Mouse (Mus musculus) left cerebral cortex, adult 11 months (tissue): ENCODE data around the gene Sln.

ENCODE experiments used
- DNase-seq: peaks from one replicate; pipeline ENCODE4 v3.0.0; 2022; ENCODE audit warnings: low spot score

Sln gene

DNA sequence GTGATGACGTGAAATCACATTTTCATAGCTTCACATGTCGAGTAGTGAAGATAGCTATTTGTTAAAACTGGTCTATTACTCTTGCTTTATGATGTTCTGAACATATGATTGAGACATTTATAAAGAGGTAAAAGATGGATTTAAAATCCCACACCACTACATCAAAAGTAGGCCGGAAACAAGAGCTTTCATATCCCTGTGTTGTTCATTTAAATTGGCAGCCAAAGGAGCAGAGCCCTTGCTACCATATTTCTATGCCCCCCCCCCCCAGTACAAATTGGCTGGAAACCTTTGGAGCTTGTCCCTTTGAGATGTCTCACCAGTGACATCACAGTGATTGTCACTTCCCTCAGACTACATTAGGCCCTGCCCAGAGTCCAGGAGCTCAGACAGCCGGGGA lies at the start of gene Sln:
Sln (plus strand) TSS at position 301 of the 400 bp plus-strand sequence.
- DNase-seq = no peak

DNA sequence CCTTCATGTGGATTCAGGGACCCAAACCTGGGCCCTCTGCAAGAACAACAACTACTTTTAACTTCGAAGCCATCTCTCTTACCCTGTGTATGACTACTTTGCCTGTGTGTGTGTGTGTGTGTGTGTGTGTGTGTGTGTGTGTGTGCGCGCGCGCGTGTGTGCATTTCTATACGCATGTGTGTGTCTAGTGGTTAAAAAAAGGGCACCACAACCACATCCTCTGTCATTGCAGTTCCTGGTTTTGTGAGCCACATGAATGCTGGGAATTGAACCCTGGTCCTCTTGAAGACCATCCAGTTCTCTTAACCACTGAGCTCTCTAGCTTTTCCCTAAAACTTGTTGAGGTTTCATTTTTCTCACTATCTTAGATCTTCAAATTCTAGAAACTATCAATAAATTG lies 47.0 kb upstream of the Sln start:
- no peak for DNase-seq

GRCm38 (mm10) chr9:53806496-53807086 lies 43.4 kb upstream of the Sln start:
- no peak for DNase-seq

GRCm38 (mm10) chr9:53813418-53813817 lies 36.5 kb upstream of the Sln start:
- no peak for DNase-seq

- no peak for DNase-seq
Observed at GRCm38 (mm10) chr9:53818760-53819159, 31.2 kb upstream of the Sln start.

- no peak for DNase-seq
Observed at GRCm38 (mm10) chr9:53825318-53825717, 24.6 kb upstream of the Sln start.

- peak; percentile 51 for DNase-seq
Observed at GRCm38 (mm10) chr9:53829081-53829865, 20.7 kb upstream of the Sln start.

DNA sequence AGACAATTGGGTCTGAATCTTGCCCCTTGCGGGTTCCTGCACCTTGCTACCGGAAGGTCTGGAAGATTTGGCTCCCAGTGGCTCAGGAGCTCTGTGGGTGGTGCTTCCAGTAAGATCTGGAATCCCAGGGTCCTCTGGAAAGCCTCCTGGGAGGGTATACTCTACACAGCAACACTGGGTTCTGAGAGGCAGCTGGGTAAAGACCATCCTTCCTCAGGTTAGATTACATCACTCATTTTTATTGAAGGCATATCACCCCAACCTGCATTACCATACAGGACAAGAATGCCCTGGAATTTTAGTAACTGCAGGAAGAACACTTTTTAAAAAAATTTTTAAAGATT lies 20.1 kb upstream of the Sln start:
- no peak for DNase-seq

DNA sequence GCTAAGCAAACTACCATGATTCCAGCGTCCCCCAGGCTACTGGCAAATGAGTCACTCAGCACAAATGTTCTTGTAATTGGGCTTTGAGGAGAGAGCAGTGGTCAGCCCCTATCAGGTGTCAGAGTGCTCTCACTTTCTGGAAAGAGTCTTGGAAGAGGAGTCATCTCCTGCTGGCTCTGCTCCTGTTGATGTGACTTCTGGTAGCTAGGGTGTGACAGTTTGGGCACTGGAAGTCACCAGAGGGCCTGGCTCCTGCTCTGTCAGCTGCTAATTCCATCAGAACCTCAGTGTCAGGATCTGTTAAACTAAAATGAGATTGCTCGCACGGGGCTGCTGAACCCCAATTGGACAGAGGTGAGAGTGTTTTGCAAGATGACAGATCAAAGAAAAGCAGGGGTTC lies 14.9 kb upstream of the Sln start:
- no peak for DNase-seq

- DNase-seq = no peak
Observed at GRCm38 (mm10) chr9:53835976-53836375, 14.0 kb upstream of the Sln start.

- no peak for DNase-seq
Observed at GRCm38 (mm10) chr9:53838816-53839215, 11.1 kb upstream of the Sln start.

DNA sequence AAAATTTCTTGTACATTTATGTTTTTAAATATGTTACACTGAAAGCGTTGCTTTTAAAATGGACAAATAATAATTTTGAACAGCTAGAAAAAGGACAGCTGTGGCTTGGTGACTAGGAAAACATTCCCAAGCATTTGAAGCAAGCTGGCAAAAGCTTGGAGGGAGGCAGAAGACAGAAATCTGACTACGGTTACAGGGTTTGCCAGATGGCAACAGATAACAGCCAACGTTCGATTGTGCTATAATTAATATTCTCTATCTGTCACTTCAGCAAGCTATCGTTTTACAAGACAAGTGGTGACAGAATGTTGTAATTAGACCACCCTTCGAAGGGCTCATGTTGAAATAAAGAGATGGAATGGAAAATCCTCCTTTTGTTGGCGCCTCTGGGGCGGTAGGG lies 1.4 kb upstream of the Sln start:
- DNase-seq = no peak

- no peak for DNase-seq
Observed at GRCm38 (mm10) chr9:53852158-53852557, 2.2 kb downstream of the Sln start.

DNA sequence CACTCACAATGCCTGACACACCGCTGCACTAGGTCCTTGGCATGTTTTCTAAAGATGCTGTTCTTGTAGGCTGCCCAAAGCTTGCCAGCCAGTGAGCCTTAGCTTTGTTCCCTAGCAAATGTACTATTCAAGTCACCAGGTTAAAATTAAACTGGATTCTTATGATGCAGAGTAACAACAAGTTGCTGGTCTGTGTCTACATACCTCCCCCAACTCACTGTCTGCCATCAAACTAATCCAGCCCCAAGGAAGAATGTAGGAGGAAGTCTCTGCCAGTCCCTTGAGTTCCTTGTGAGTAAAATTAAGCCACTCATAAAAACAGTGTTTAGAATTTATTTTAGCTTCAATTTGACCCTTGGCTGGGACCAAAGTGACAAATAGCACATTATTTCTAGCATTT lies 3.7 kb downstream of the Sln start:
- no peak for DNase-seq

- no peak for DNase-seq
Observed at GRCm38 (mm10) chr9:53854525-53854924, 4.6 kb downstream of the Sln start.

GRCm38 (mm10) chr9:53857864-53858263 lies 7.9 kb downstream of the Sln start:
- DNase-seq = no peak

DNA sequence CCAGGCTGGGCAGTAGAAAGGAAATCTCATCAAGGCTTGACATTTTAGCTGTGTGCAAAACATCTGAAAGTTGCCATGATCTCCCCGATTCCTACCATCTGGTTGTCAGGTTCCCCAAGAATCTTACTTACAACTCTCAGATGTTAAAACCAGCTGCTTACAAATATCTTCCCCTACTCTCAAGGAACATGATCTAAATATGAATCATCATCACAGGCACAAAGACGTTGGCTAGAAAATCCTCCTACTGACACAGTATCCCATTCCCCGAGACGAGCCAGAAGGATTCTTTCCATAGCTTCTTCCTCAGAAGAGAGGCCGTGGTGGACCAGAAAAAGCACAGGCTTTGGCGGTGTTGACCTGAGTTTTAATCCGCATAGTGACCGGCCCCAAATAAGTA lies 23.3 kb downstream of the Sln start:
- no peak for DNase-seq

GRCm38 (mm10) chr9:53877423-53877822 lies 27.5 kb downstream of the Sln start:
- DNase-seq = no peak

- DNase-seq = no peak
Observed at GRCm38 (mm10) chr9:53883588-53884280, 33.8 kb downstream of the Sln start.

DNA sequence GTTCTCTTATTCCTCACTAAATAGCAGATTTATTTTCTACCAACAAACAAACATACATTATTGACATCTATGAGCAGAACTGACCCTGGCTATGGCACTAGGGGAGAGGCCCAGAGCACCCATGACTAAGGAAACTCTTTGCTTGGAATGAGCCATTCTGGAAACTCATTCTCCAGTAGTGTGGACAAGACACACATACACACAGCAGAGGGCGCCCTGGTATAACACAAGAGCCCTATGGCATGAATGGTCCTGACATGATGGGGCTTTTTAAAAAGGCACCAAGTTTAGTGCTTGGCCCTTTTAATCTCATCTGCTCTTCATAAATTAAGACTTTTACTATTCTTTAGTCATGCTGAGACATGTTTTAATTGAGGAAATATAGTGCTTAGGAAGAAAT lies 40.1 kb downstream of the Sln start:
- DNase-seq = peak; percentile 47

DNA sequence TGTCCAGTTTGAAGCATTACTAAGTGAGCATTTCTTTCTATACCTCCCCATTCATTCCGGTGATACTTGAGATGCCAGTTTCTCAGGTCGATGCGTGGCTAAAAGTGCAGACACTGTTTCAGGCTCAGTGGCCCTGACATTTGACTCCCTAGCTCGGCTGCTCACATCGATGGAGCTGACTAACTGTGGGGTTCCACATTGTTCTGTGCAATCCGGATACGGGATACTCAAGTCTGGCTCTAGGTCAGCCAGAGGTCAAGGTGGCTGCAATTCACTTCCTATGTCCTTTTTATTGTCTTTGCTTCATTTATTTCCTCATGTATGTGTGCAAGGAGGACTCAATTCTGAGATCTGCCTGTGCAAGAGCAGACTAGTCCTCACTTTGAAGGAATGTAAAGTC lies 45.9 kb downstream of the Sln start:
- no peak for DNase-seq

DNA sequence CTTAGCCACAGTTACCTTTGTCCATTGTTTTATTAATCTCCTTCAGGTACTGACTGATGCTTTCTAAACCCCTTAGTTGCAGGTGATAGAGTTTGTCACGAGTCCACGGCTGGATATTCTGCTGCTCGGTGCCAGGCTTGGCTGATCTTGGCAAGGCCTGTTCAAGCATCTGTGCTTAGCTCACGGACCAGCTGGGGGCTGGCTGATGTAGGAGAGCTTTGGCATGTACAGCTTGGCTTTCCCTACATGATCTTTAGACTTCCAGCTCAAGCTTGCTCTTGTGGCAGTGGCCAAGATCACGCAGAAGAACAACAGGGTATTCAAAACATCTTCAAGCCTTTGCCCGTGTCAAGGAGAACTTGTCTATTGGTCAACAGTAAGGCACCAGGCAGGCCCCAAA lies 49.9 kb downstream of the Sln start:
- DNase-seq = no peak

GRCm38 (mm10) chr9:53903215-53903842 lies 53.4 kb downstream of the Sln start:
- DNase-seq = no peak
